Mouse (Mus musculus): ENCODE measurements at regions not wholly inside any gene's neighbourhood (a gene's known extent, or its start where the extent isn't known, plus 50 kb on each side); places are given as distances from the start of the nearest gene placed in this dataset.
A peak's percentile ranks its signal among the peaks of the same experiment; 100 is the strongest.
"Not testable (repeated sequence)": the region's sequence is repeated elsewhere in the genome, so short reads cannot be mapped to it uniquely, and the experiment has no call there.

DNA sequence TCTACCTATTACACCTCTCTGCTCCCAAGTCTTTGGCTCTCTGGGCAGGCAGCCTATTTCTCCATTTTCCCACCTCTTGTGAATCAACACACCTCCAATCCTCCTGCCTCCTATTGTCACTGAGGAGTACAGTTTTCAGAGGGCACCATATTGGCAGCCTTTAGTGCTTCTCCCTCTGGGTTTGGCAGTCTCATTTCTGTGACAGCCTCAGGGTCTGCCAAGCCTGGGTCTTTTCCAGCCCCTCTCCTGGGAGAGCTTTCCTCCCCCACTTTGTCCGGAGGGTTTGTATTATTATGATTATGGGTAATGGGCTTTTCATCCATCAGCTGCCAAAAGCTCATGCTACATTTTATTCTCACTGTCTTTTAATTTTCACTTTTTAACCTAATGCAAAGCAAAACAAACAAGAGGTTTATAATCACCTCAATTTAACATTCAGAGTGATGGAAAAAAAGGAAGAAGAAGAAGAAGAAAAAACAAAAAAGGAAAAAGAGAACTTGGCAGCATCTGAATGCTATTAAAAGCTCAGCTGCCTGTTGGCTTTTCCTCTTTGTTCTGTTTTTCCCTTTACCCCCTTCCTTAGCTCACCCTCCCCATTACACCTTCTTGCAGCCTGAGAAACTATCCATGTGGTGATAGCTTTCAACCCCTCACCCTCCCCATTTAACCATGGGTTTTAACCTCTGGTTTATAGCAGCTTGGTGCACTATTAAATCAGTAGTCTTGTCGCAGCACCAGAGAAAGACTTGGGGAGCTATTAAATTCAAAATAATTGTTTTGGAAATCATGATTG, 790.5 kb upstream of the Cdh8 start:
- no peak for DNase-seq (ENCODE audit: low spot score in 2 of 2)

DNA sequence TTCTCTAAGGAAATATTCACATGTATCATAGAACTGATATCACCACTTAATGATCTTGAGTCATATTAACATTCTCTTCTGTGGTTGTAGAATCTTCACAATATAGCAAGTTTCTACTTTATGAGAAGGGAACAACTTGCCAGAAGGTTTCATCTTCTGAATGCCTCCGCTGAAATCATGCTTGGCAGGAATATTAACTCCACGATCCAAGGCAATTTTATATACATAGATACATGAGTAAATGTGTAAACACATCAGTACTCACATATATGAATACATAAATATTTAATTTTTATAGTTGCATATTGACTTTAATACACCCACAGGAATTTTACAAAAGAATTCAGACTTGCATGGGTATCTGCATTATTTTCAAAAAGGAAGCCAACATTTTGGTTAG, 777.0 kb upstream of the Cdh8 start:
- no peak for DNase-seq (ENCODE audit: low spot score in 2 of 2)

DNA sequence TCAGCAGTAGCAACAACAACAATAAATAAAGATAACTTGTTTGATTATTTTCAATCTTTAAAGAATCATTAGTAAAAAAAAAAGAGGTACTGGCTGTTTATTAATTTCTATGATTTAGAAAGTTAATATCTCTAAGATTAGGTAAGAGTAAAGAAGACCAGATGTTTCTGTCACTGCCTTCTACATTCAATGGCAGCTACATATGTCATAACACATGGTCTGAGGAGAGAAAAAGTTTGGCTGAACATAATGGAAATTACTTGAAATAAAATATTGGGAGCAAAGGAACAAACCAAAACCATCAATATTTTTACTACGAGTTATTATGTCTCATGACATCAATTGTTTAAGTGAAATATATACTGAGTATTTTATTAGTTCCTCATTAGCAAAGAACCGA, 774.4 kb upstream of the Cdh8 start:
- DNase-seq (ENCODE audit: low spot score in 2 of 2): no peak

DNA sequence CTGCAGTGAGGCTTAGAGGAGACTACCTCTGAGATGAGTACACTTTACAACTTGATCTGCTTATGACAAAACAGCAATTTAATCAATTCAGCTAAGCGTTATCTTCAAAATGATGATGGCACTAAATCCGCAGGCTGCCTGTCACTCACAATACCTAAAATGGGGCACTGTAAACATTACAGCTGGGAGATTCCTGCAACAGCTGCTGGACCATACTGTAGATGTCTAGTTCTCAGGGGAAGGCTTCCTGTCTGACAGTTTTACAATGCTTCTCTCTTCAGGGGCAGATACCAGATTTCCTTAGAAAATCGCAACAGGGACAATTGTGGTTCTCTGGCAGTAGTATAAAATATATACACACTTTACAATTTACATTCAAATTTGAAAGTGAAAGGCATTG, 771.7 kb upstream of the Cdh8 start:
- no peak for DNase-seq (ENCODE audit: low spot score in 2 of 2)

DNA sequence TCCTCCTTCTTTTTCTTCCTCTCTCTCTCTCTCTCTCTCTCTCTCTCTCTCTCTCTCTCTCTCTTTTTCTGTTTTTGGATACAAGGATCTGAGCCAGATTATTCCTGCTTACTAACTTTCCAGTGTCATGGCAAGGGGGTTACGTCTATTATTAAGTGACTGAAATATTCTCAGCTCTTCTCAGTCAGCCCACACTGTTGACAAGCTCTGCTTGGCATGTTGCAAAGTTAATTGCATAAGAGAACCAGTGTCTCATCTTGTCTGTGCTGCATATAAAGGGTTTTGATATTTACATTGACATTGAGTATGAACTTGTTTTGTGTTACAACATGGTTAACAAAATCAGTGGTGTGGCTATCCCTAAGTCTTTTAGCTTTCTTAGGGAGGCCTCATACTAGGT, 760.2 kb upstream of the Cdh8 start:
- DNase-seq (ENCODE audit: low spot score in 2 of 2): no peak

DNA sequence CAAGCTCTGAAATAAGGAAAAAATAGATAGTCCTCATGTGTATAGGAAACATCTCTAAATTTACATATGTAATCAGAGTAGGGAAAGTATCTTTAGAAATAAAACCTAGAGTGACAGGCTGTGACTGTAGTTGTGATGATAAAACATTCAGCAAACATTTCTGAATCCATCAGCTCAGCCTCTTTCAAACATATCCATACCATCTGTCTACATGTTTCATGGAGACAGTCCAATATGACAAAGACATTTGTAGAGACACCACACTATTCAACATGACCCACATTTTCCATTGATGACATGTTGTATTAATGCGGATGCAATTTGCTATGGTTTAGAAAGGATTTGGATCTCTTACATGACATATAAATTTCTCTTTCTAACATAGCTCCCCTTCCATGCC, 729.1 kb upstream of the Cdh8 start:
- DNase-seq (ENCODE audit: low spot score in 2 of 2): no peak

DNA sequence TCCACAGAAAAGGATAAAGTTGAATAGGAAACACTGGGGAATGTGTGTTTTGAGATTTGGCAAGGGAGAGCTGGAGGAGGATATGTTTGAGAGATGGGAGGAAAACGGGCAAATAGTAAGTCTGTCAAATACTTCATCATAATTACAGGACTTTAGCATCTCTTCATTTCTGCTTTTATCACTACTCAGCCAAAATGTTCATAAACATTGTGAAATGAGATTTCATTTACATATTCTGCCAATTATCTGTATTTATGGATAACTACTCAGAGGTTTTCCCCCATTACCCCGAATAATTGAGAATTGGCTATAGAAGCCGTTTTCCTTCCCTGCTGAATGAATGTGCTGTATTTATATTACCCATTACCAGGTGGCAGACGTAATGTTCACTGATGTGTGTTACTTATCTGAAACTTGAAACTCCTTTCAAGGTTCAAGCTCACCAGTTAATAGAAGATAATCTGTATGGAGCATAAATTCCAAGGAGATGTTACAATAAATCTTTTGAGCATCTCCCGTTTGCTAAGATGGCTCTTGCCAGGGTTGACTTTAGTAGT, 727.9 kb upstream of the Cdh8 start:
- DNase-seq (ENCODE audit: low spot score in 2 of 2): no peak

DNA sequence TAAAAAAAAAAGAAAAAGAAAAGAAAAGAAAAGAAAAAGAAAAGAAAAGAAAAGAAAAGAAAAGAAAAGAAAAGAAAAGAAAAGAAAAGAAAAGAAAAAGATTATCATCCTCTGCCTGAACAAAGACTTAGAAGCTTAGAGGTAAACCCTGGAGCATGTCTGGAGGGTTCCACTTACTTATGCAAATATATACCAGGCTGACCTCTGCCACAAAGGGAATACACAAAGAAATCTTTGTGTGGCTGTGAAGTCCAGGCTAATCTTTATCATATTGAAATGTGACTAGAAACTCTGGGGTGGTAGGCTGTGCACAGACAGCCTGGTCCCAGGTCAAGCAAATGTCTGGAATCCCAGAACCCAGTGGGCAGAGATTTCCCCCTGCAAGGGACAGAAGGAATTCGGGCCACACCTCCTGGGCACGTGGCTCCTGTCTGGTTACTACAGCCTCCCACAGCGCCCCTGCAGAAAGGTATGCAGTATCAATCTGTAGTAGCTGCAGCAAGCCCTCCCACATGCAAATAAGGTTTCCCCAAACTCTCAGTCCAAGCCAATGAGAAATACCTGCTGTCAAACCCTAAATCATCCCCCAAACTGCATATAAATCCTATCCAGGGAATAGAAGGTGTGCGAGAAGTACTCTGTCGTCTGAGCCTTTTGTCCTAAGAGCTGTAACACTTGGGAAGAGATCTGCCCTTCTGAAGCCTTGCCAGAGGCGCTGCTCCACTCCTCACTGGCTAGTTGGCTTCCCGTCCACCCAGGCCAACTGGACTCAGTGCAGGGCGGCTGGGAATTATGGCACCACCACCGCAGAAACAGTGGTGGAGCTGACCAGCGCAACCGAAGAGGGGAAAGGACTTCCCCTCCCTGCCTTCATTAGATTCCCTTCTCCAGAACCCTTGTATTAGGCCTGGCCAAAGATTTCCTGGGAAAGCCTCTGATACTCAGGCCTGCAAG, 688.4 kb upstream of the Cdh8 start:
- no peak for DNase-seq (ENCODE audit: low spot score in 2 of 2)

DNA sequence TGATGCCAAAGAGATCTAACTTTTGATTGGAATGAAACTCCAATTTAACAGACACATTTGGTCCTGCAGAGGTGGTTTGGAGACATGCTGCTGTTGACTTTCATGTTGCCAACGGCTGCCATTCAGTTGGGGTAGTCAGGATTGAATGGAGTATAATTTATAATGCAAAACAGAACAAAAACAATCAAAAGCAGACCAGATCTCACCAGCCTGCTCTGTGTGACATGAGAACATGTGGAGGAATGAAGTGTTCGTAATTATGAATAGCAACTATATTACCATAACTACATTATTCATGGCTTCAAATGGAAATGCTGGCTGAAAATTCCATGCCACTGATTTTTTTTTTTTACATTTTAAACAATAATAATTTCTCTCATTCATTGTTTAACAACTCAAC, 685.7 kb upstream of the Cdh8 start:
- peak in 1 of 2 experiments; percentile 3 for DNase-seq (ENCODE audit: low spot score in 2 of 2)

DNA sequence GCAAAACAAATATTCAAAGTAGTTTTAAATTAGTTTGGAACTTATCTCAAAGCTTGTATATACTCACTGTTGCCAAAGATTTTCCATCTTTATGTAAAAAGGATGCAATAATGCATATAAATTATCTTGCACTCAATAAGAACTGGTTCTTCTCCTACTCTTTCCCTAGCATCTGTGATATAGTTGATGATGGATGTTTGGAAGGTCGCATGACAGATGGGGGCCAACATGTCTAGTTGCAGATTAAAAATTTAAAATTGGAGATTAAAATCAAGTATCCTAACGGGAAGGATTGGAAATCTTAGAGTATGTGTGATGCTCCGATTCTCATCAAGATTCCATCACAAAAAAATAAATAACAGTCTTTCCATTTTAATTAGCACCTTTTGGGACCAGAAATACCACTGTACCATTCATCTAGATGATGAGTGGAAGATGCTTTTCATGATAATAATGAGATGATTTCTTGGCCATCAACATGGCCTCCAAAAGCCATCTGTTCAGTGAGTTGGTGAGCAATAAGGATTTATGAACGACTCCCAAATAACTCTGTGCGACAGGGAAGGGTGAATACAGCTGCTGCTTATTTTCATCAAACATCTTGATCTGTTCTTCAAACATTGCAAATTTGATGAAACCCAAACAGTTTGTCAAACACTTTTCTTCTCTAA, 655.9 kb upstream of the Cdh8 start:
- DNase-seq (ENCODE audit: low spot score in 2 of 2): no peak

DNA sequence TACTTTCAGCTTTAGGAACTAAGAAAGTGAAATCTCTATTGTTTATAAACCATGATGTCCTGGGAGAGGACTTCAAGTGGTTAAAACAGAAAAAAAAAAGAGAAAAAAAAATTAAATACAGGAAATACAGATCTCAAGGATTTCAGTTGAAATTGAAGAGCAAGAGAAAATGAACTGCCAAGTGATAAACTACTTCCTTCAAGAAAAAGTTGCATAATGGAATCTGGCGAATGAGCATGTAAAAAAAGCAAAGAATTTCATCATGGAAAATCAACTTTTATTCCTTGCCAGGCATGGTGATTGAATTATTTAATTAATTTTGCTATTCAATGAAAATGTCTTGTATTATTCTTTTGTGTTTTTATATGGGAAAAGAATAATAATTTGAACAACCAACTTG, 653.5 kb upstream of the Cdh8 start:
- no peak for DNase-seq (ENCODE audit: low spot score in 2 of 2)

DNA sequence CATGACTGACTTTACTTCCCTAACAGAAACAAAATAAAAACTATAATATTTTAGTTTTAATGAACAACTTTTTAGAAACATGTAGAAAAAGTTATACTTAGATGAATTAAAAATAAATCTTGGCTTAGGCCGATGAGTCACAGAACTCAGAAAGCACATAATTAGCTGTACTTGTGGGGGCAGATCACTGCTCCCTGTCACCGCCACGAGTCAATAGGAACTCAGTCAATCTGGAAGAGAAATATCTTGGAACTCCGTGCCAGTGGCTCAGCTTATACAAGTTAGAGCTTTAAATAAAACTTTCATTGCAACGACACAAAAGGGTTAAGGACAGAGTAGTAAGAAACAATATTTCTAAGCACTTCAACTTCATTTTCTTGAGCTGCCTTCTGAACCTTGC, 622.7 kb upstream of the Cdh8 start:
- peak; percentile 4 to 7 for DNase-seq (ENCODE audit: low spot score in 2 of 2)

DNA sequence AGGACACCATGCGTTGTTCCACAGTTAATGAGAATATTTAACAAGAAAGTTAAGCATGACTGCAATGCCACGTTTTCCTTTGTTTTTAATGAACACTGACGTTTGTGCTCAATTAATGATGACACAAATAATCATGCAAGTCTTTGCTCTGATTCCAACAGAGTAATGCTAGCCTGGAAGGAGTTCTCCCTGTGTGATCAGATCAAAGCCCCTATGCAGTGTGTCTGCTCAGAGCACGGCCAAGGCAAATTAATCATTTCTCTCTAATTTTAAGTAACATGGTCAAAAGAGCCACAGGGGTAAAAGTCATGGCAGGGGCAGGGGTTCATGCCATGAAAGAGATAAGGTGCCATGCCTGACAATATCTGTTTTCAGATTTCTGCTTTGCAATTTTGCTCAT, 618.2 kb upstream of the Cdh8 start:
- no peak for DNase-seq (ENCODE audit: low spot score in 2 of 2)

DNA sequence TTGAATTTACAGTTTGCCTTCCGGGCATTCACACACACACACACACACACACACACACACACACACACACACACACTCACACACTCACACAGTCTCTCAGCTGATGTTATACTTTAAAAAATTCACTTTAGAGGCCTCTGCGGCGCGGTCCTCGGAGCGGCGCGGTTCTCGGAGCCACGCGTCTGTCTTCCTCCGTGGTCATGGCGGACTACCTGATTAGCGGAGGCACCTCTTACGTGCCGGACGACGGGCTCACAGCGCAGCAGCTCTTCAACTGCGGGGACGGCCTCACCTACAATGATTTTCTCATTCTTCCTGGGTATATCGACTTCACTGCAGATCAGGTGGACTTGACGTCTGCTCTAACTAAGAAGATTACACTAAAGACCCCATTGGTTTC, 614.1 kb upstream of the Cdh8 start:
- not testable (repeated sequence) for DNase-seq (ENCODE audit: low spot score in 2 of 2)

DNA sequence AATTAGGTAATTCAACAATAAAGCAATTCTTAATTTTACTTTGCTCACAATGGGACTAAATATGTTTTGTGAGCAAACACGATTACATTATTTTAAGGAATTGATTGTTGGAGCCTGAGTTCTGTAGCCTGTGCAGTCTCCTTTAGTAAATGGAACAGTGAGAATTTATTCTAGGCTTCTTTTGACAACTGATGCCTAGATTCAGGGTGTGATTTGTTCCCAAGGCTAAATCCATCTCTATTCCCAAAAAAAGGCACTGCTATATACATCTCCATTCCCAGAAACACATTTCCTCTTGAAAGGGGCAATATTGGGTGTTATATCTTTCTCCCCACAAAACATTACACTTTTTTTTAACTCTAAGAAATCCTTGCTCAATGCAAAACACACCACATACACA, 599.4 kb upstream of the Cdh8 start:
- DNase-seq (ENCODE audit: low spot score in 2 of 2): no peak

DNA sequence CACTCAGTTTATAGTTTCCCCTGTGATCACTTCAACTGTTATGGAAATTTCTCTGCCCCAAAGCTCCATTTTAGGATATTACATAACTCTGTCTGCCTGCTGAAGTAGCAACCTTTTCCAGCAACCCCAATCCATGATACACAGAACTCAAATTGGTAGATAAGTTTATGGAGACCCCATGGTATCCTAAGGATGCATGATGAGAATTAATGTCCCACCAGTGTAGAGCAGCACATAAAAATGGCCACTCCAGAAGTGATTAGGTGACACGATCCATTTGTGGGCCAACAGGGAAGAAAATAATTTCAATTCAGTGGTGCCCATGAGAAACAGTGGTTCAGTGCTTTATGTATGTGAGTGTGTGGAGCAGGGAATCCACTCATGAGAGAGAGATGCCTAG, 583.3 kb upstream of the Cdh8 start:
- DNase-seq (ENCODE audit: low spot score in 2 of 2): no peak

DNA sequence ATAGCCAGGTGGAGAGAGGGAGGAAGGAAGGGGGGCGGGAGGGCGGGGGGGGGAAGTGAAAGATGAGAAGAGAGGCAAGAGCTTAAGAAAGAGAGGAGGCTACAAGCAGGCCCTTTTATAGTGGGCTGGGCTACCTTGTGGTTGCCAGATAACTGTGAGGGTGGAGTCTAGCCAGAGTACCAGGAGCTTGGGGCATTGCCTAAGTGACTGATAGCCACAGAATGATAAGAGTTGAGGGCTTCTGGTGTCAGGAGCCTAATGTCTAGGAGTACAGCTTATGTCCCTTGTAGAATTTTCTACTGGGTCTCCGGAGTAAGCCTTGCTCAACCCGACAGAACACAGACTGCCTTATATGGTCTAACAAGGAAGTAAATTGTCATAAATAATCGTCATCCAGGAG, 567.4 kb upstream of the Cdh8 start:
- DNase-seq (ENCODE audit: low spot score in 2 of 2): no peak

DNA sequence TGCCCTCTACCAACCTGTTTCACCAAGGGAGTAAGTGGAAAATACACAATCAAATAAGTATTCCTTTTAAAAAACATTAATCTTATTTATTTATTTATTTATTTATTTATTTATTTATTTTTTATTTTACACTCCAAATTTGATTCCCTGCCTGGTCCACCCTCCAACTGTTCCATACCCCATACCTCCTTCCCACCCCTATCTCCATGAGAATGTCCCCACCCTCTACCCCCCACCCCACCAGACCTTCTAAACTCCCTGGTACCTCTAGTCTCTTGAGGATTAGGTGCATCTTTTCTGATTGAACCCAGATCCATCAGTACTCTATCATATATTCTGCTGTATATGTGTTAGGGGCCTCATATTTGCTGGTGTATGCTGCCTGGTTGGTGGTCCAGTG, 538.4 kb upstream of the Cdh8 start:
- no peak for DNase-seq (ENCODE audit: low spot score in 2 of 2)

DNA sequence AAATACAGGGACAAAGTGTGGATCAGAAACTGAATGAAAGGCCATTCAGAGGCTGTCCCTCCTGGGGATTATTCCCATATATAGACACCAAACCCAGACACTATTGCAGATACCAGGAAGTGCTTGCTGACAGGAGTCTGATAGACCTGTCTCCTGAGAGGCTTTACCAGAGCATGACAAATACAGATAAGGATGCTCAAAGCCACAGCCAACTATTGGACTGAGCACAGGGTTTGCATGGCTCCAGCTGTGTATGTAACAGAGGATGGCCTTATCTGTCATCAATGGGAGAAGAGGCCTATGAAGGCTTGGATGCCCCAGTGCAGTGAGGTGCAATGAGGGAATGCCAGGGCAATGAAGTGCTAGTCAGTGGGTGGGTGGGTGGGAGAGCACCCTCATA, 537.6 kb upstream of the Cdh8 start:
- DNase-seq (ENCODE audit: low spot score in 2 of 2): no peak

DNA sequence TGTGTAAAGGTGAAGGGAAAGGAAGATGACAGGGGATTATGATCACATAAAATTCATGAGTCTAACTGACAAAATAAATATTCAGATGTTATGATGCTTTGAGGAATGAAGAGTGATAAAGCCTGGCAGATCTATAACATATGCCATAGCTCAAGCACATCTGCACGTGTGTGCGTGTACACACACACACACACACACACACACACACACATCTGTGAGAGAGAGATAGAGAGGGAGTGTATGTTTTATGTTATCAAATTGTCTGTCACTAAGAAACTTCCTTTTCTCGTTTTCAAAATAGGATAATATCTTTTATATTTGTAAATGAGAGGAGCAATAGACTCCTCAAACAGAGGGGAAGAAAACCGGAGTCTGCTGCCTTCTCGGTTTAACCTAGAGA, 516.9 kb upstream of the Cdh8 start:
- DNase-seq (ENCODE audit: low spot score in 2 of 2): no peak
